Mouse (Mus musculus): ENCODE measurements around the gene Slc34a3.
A peak's percentile ranks its signal among the peaks of the same experiment; 100 is the strongest.

Gene Slc34a3

GRCm38 (mm10) chr2:25194006-25194405 is 40.2 kb downstream of the Slc34a3 start:
- DNase-seq (ENCODE audit: low spot score in 2 of 2), result no peak

- DNase-seq (ENCODE audit: low spot score in 2 of 2), result peak; percentile 76 to 79
These were observed 40.8 kb downstream of the Slc34a3 start for GRCm38 (mm10) chr2:25193330-25193770.

GRCm38 (mm10) chr2:25187841-25188240 is 46.3 kb downstream of the Slc34a3 start:
- no peak for DNase-seq (ENCODE audit: low spot score in 2 of 2)

GRCm38 (mm10) chr2:25186575-25186930 is 47.6 kb downstream of the Slc34a3 start:
- DNase-seq (ENCODE audit: low spot score in 2 of 2), result no peak

- peak in 1 of 2 experiments; percentile 55 for DNase-seq (ENCODE audit: low spot score in 2 of 2)
These were observed 48.3 kb downstream of the Slc34a3 start for GRCm38 (mm10) chr2:25185625-25186574.

- no peak for DNase-seq (ENCODE audit: low spot score in 2 of 2)
These were observed 49.7 kb downstream of the Slc34a3 start for GRCm38 (mm10) chr2:25184496-25184895.

GRCm38 (mm10) chr2:25183336-25183735 is 50.8 kb downstream of the Slc34a3 start:
- DNase-seq (ENCODE audit: low spot score in 2 of 2), result no peak

GRCm38 (mm10) chr2:25182664-25183063 is 51.5 kb downstream of the Slc34a3 start:
- DNase-seq (ENCODE audit: low spot score in 2 of 2), result no peak

- DNase-seq (ENCODE audit: low spot score in 2 of 2), result no peak
These were observed 52.2 kb downstream of the Slc34a3 start for GRCm38 (mm10) chr2:25181891-25182397.

GRCm38 (mm10) chr2:25180973-25181890 is 52.9 kb downstream of the Slc34a3 start:
- DNase-seq (ENCODE audit: low spot score in 2 of 2), result peak in 1 of 2 experiments; percentile 49

GRCm38 (mm10) chr2:25180478-25180903 is 53.7 kb downstream of the Slc34a3 start, which contains the start of gene Nrarp:
Gene Nrarp (plus strand): TSS chr2:25180758.
- peak; percentile 81 to 89 for DNase-seq (ENCODE audit: low spot score in 2 of 2)

GRCm38 (mm10) chr2:25179566-25180217 is 54.5 kb downstream of the Slc34a3 start:
- DNase-seq (ENCODE audit: low spot score in 2 of 2), result no peak
